Mouse (Mus musculus): ENCODE results near the gene Lck. TPM values are rescaled to one million over a fixed set of nuclear protein-coding genes. Genes with fewer than 3 reads are reported as not detected.

Gene Lck
- polyA plus RNA-seq, 1 experiment from 2014 or later, result 7.5 TPM

GRCm38 (mm10) chr4:129617121-129617641, 43.7 kb upstream of the Lck start:
- peaks cover 10% of the 10 kb centered on the region; the same call in 1 of the 2 replicates for H3K36me3 ChIP-seq (ENCODE audit: control insufficient read depth, insufficient read depth, low read length)
- H3K4me2 ChIP-seq (replicated peaks; ENCODE audit: low read depth, low read length), result no peak overlapping the region
- no peak overlapping the region for H3K27ac ChIP-seq (ENCODE audit: low read length)
- ATAC-seq (ENCODE audit: insufficient number of reproducible peaks, insufficient read depth, low FRiP score, low read depth), result no peak
- H3K4me1 ChIP-seq (ENCODE audit: control insufficient read depth, insufficient read depth, low read length), result peaks cover 13% of the 10 kb centered on the region; the same call in 1 of the 2 replicates
- no peak overlapping the region for H3K9ac ChIP-seq (replicated peaks; ENCODE audit: low read depth, low read length)
- no peaks in the 10 kb centered on the region for H3K9me3 ChIP-seq (ENCODE audit: control insufficient read depth, low read depth, low read length)
- H3K27me3 ChIP-seq (ENCODE audit: control insufficient read depth, insufficient read depth, low read length), result no peaks in the 10 kb centered on the region
- 91% methylated on average over 7 of the region's 7 CpGs for WGBS
- no peak overlapping the region for H3K4me3 ChIP-seq (ENCODE audit: low read depth, low read length)

GRCm38 (mm10) chr4:129616631-129617030, 43.2 kb upstream of the Lck start:
- peaks cover 10% of the 10 kb centered on the region; the same call in 1 of the 2 replicates for H3K36me3 ChIP-seq (ENCODE audit: control insufficient read depth, insufficient read depth, low read length)
- no peak for ATAC-seq (ENCODE audit: insufficient number of reproducible peaks, insufficient read depth, low FRiP score, low read depth)
- no peak overlapping the region for H3K4me2 ChIP-seq (replicated peaks; ENCODE audit: low read depth, low read length)
- no peaks in the 10 kb centered on the region for H3K9me3 ChIP-seq (ENCODE audit: control insufficient read depth, low read depth, low read length)
- WGBS, result 82% methylated on average over 3 of the region's 3 CpGs
- H3K4me1 ChIP-seq (ENCODE audit: control insufficient read depth, insufficient read depth, low read length), result peaks cover 13% of the 10 kb centered on the region; the same call in 1 of the 2 replicates
- no peak overlapping the region for H3K9ac ChIP-seq (replicated peaks; ENCODE audit: low read depth, low read length)
- no peak overlapping the region for H3K4me3 ChIP-seq (ENCODE audit: low read depth, low read length)
- no peak overlapping the region for H3K27ac ChIP-seq (ENCODE audit: low read length)
- no peaks in the 10 kb centered on the region for H3K27me3 ChIP-seq (ENCODE audit: control insufficient read depth, insufficient read depth, low read length)

- no peak overlapping the region for H3K4me3 ChIP-seq (ENCODE audit: low read depth, low read length)
- H3K27ac ChIP-seq (ENCODE audit: low read length), result no peak overlapping the region
- H3K9me3 ChIP-seq (ENCODE audit: control insufficient read depth, low read depth, low read length), result no peaks in the 10 kb centered on the region
- H3K9ac ChIP-seq (replicated peaks; ENCODE audit: low read depth, low read length), result no peak overlapping the region
- H3K27me3 ChIP-seq (ENCODE audit: control insufficient read depth, insufficient read depth, low read length), result no peaks in the 10 kb centered on the region
- no peak for ATAC-seq (ENCODE audit: insufficient number of reproducible peaks, insufficient read depth, low FRiP score, low read depth)
- WGBS, result 93% methylated on average over 9 of the region's 9 CpGs
- peaks cover 10% of the 10 kb centered on the region; the same call in 1 of the 2 replicates for H3K36me3 ChIP-seq (ENCODE audit: control insufficient read depth, insufficient read depth, low read length)
- peaks cover 9% of the 10 kb centered on the region; the same call in 1 of the 2 replicates for H3K4me1 ChIP-seq (ENCODE audit: control insufficient read depth, insufficient read depth, low read length)
- no peak overlapping the region for H3K4me2 ChIP-seq (replicated peaks; ENCODE audit: low read depth, low read length)
These were observed 42.4 kb upstream of the Lck start for GRCm38 (mm10) chr4:129615801-129616290.

- Histone ChIP-seq H3K4me2 (replicated peaks; ENCODE audit: low read depth, low read length) (no peak within 1 kb of the TSS), H3K4me3 (ENCODE audit: low read depth, low read length) (no peak within 1 kb of the TSS), H3K27me3 (ENCODE audit: control insufficient read depth, insufficient read depth, low read length) (no peaks in the 10 kb centered on the region), H3K9me3 (ENCODE audit: control insufficient read depth, low read depth, low read length) (no peaks in the 10 kb centered on the region), H3K36me3 (ENCODE audit: control insufficient read depth, insufficient read depth, low read length) (peaks cover 10% of the 10 kb centered on the region; the same call in 1 of the 2 replicates), H3K9ac (replicated peaks; ENCODE audit: low read depth, low read length) (no peak within 1 kb of the TSS), H3K4me1 (ENCODE audit: control insufficient read depth, insufficient read depth, low read length) (peaks cover 7% of the 10 kb centered on the region; the same call in 1 of the 2 replicates), H3K27ac (ENCODE audit: low read length) (no peak within 1 kb of the TSS)
- WGBS, result 84% methylated on average over 6 of the region's 6 CpGs
- no peak for ATAC-seq (ENCODE audit: insufficient number of reproducible peaks, insufficient read depth, low FRiP score, low read depth)
These were observed 40.7 kb upstream of the Lck start, which contains the start of gene Dcdc2b for GRCm38 (mm10) chr4:129614093-129614492. TSS of gene Dcdc2b (minus strand) at chr4:129614257.

- ATAC-seq (ENCODE audit: insufficient number of reproducible peaks, insufficient read depth, low FRiP score, low read depth), result no peak
- H3K4me1 ChIP-seq (ENCODE audit: control insufficient read depth, insufficient read depth, low read length), result no peaks in the 10 kb centered on the region
- 61% methylated on average over 4 of the region's 4 CpGs for WGBS
- no peak overlapping the region for H3K9ac ChIP-seq (replicated peaks; ENCODE audit: low read depth, low read length)
- no peak overlapping the region for H3K27ac ChIP-seq (ENCODE audit: low read length)
- no peak overlapping the region for H3K4me2 ChIP-seq (replicated peaks; ENCODE audit: low read depth, low read length)
- H3K9me3 ChIP-seq (ENCODE audit: control insufficient read depth, low read depth, low read length), result no peaks in the 10 kb centered on the region
- H3K27me3 ChIP-seq (ENCODE audit: control insufficient read depth, insufficient read depth, low read length), result no peaks in the 10 kb centered on the region
- H3K4me3 ChIP-seq (ENCODE audit: low read depth, low read length), result no peak overlapping the region
- H3K36me3 ChIP-seq (ENCODE audit: control insufficient read depth, insufficient read depth, low read length), result peaks cover 21% of the 10 kb centered on the region
These were observed 37.0 kb upstream of the Lck start for GRCm38 (mm10) chr4:129610472-129610871.

- H3K27ac ChIP-seq (ENCODE audit: low read length), result no peak overlapping the region
- no peak overlapping the region for H3K9ac ChIP-seq (replicated peaks; ENCODE audit: low read depth, low read length)
- ATAC-seq (ENCODE audit: insufficient number of reproducible peaks, insufficient read depth, low FRiP score, low read depth), result no peak
- no peaks in the 10 kb centered on the region for H3K4me1 ChIP-seq (ENCODE audit: control insufficient read depth, insufficient read depth, low read length)
- no peaks in the 10 kb centered on the region for H3K9me3 ChIP-seq (ENCODE audit: control insufficient read depth, low read depth, low read length)
- H3K4me3 ChIP-seq (ENCODE audit: low read depth, low read length), result no peak overlapping the region
- no peak overlapping the region for H3K4me2 ChIP-seq (replicated peaks; ENCODE audit: low read depth, low read length)
- H3K27me3 ChIP-seq (ENCODE audit: control insufficient read depth, insufficient read depth, low read length), result no peaks in the 10 kb centered on the region
- peaks cover 24% of the 10 kb centered on the region for H3K36me3 ChIP-seq (ENCODE audit: control insufficient read depth, insufficient read depth, low read length)
- WGBS, result 64% methylated on average over 4 of the region's 4 CpGs
These were observed 36.6 kb upstream of the Lck start for GRCm38 (mm10) chr4:129610026-129610425.

GRCm38 (mm10) chr4:129609139-129609631, 35.7 kb upstream of the Lck start:
- no peaks in the 10 kb centered on the region for H3K9me3 ChIP-seq (ENCODE audit: control insufficient read depth, low read depth, low read length)
- H3K27ac ChIP-seq (ENCODE audit: low read length), result no peak overlapping the region
- no peaks in the 10 kb centered on the region for H3K4me1 ChIP-seq (ENCODE audit: control insufficient read depth, insufficient read depth, low read length)
- H3K4me2 ChIP-seq (replicated peaks; ENCODE audit: low read depth, low read length), result no peak overlapping the region
- H3K36me3 ChIP-seq (ENCODE audit: control insufficient read depth, insufficient read depth, low read length), result peaks cover 31% of the 10 kb centered on the region
- 81% methylated on average over 12 of the region's 12 CpGs for WGBS
- no peak overlapping the region for H3K4me3 ChIP-seq (ENCODE audit: low read depth, low read length)
- H3K27me3 ChIP-seq (ENCODE audit: control insufficient read depth, insufficient read depth, low read length), result no peaks in the 10 kb centered on the region
- no peak for ATAC-seq (ENCODE audit: insufficient number of reproducible peaks, insufficient read depth, low FRiP score, low read depth)
- no peak overlapping the region for H3K9ac ChIP-seq (replicated peaks; ENCODE audit: low read depth, low read length)

- Histone ChIP-seq H3K9ac (replicated peaks; ENCODE audit: low read depth, low read length) (no peak overlapping the region), H3K4me1 (ENCODE audit: control insufficient read depth, insufficient read depth, low read length) (no peaks in the 10 kb centered on the region), H3K4me2 (replicated peaks; ENCODE audit: low read depth, low read length) (no peak overlapping the region), H3K36me3 (ENCODE audit: control insufficient read depth, insufficient read depth, low read length) (peaks cover 38% of the 10 kb centered on the region), H3K27me3 (ENCODE audit: control insufficient read depth, insufficient read depth, low read length) (no peaks in the 10 kb centered on the region), H3K27ac (ENCODE audit: low read length) (no peak overlapping the region), H3K9me3 (ENCODE audit: control insufficient read depth, low read depth, low read length) (no peaks in the 10 kb centered on the region), H3K4me3 (ENCODE audit: low read depth, low read length) (no peak overlapping the region)
- peak; percentile 81 for ATAC-seq (ENCODE audit: insufficient number of reproducible peaks, insufficient read depth, low FRiP score, low read depth)
- 33% methylated on average over 7 of the region's 7 CpGs for whole genome bisulfite sequencing
These were observed 35.1 kb upstream of the Lck start for GRCm38 (mm10) chr4:129608426-129609025.

Measured in stomach, embryonic 14.5 days (tissue).